Mouse (Mus musculus): ENCODE data around the gene Retnlb. TPM values are rescaled to one million over a fixed set of nuclear protein-coding genes. Genes with fewer than 3 reads are reported as not detected.

The Retnlb gene
- not detected in 2 replicates for polyA plus RNA-seq (2011; ENCODE audit: insufficient read depth, insufficient read length, low replicate concordance, missing spikeins)

- no peak for TF ChIP-seq POLR2A (IDR thresholded peaks at IDR 0.05; ENCODE audit: borderline replicate concordance, control insufficient read depth, low read depth, low read length)
- no peak for TF ChIP-seq CTCF (IDR thresholded peaks at IDR 0.05; ENCODE audit: control insufficient read depth, insufficient read depth, low read length)
- WGBS = 88% methylated on average over 2 of the region's 2 CpGs
- Histone ChIP-seq H3K27ac (ENCODE audit: control insufficient read depth, insufficient read depth, low read depth, low read length, poor library complexity) (no peak within 1 kb of the TSS), H3K4me3 (replicated peaks; ENCODE audit: control insufficient read depth, low read depth, low read length) (no peak within 1 kb of the TSS), H3K4me1 (ENCODE audit: control insufficient read depth, insufficient read depth, low read length) (peaks cover 2% of the 10 kb centered on the region; the same call in 1 of the 2 replicates)
Observed at GRCm38 (mm10) chr16:48816695-48817094, at the start of gene Retnlb. Gene Retnlb (plus strand): TSS chr16:48816856.

GRCm38 (mm10) chr16:48769183-48769582 lies 47.5 kb upstream of the Retnlb start:
- Histone ChIP-seq H3K4me3 (replicated peaks; ENCODE audit: control insufficient read depth, low read depth, low read length) (no peak overlapping the region), H3K4me1 (ENCODE audit: control insufficient read depth, insufficient read depth, low read length) (no peaks in the 10 kb centered on the region), H3K27ac (ENCODE audit: control insufficient read depth, insufficient read depth, low read depth, low read length, poor library complexity) (no peak overlapping the region)
- WGBS = 86% methylated on average over 3 of the region's 3 CpGs
- TF ChIP-seq CTCF (IDR thresholded peaks at IDR 0.05; ENCODE audit: control insufficient read depth, insufficient read depth, low read length) (no peak), POLR2A (IDR thresholded peaks at IDR 0.05; ENCODE audit: borderline replicate concordance, control insufficient read depth, low read depth, low read length) (no peak)

GRCm38 (mm10) chr16:48771971-48772445 lies 44.6 kb upstream of the Retnlb start, which contains the start of gene Trat1:
Gene Trat1 (minus strand): TSS chr16:48772021.
- 41% methylated on average over 3 of the region's 3 CpGs for WGBS
- H3K27ac ChIP-seq (ENCODE audit: control insufficient read depth, insufficient read depth, low read depth, low read length, poor library complexity) = no peak within 1 kb of the TSS
- TF ChIP-seq POLR2A (IDR thresholded peaks at IDR 0.05; ENCODE audit: borderline replicate concordance, control insufficient read depth, low read depth, low read length) (no peak), CTCF (IDR thresholded peaks at IDR 0.05; ENCODE audit: control insufficient read depth, insufficient read depth, low read length) (no peak)
- H3K4me3 ChIP-seq (replicated peaks; ENCODE audit: control insufficient read depth, low read depth, low read length) = no peak within 1 kb of the TSS
- H3K4me1 ChIP-seq (ENCODE audit: control insufficient read depth, insufficient read depth, low read length) = no peaks in the 10 kb centered on the region

- no peak overlapping the region for H3K4me3 ChIP-seq (replicated peaks; ENCODE audit: control insufficient read depth, low read depth, low read length)
- H3K4me1 ChIP-seq (ENCODE audit: control insufficient read depth, insufficient read depth, low read length) = no peaks in the 10 kb centered on the region
- H3K27ac ChIP-seq (ENCODE audit: control insufficient read depth, insufficient read depth, low read depth, low read length, poor library complexity) = no peak overlapping the region
- 62% methylated on average over 2 of the region's 2 CpGs for WGBS
- no peak for TF ChIP-seq CTCF (IDR thresholded peaks at IDR 0.05; ENCODE audit: control insufficient read depth, insufficient read depth, low read length)
Observed at GRCm38 (mm10) chr16:48777254-48777653, 39.4 kb upstream of the Retnlb start.

- no peak overlapping the region for H3K27ac ChIP-seq (ENCODE audit: control insufficient read depth, insufficient read depth, low read depth, low read length, poor library complexity)
- no peak for TF ChIP-seq CTCF (IDR thresholded peaks at IDR 0.05; ENCODE audit: control insufficient read depth, insufficient read depth, low read length)
- no peak for TF ChIP-seq POLR2A (IDR thresholded peaks at IDR 0.05; ENCODE audit: borderline replicate concordance, control insufficient read depth, low read depth, low read length)
- H3K4me3 ChIP-seq (replicated peaks; ENCODE audit: control insufficient read depth, low read depth, low read length) = no peak overlapping the region
- peaks cover 1% of the 10 kb centered on the region; the same call in 1 of the 2 replicates for H3K4me1 ChIP-seq (ENCODE audit: control insufficient read depth, insufficient read depth, low read length)
- WGBS = 2% methylated on average over 3 of the region's 3 CpGs
Observed at GRCm38 (mm10) chr16:48786258-48786657, 30.4 kb upstream of the Retnlb start.

GRCm38 (mm10) chr16:48788704-48789185 lies 27.9 kb upstream of the Retnlb start:
- H3K27ac ChIP-seq (ENCODE audit: control insufficient read depth, insufficient read depth, low read depth, low read length, poor library complexity) = no peak overlapping the region
- 3% methylated on average over 4 of the region's 4 CpGs for WGBS
- no peak for TF ChIP-seq POLR2A (IDR thresholded peaks at IDR 0.05; ENCODE audit: borderline replicate concordance, control insufficient read depth, low read depth, low read length)
- no peak for TF ChIP-seq CTCF (IDR thresholded peaks at IDR 0.05; ENCODE audit: control insufficient read depth, insufficient read depth, low read length)
- peaks cover 1% of the 10 kb centered on the region; the same call in 1 of the 2 replicates for H3K4me1 ChIP-seq (ENCODE audit: control insufficient read depth, insufficient read depth, low read length)
- no peak overlapping the region for H3K4me3 ChIP-seq (replicated peaks; ENCODE audit: control insufficient read depth, low read depth, low read length)

GRCm38 (mm10) chr16:48798285-48798684 lies 18.4 kb upstream of the Retnlb start:
- no peak overlapping the region for H3K4me3 ChIP-seq (replicated peaks; ENCODE audit: control insufficient read depth, low read depth, low read length)

GRCm38 (mm10) chr16:48799470-48799869 lies 17.2 kb upstream of the Retnlb start:
- H3K4me1 ChIP-seq (ENCODE audit: control insufficient read depth, insufficient read depth, low read length) = peaks cover 4% of the 10 kb centered on the region

More at GRCm38 (mm10) chr16:48798285-48798684, 18.4 kb upstream of the Retnlb start:
- no peak for TF ChIP-seq CTCF (IDR thresholded peaks at IDR 0.05; ENCODE audit: control insufficient read depth, insufficient read depth, low read length)
- TF ChIP-seq POLR2A (IDR thresholded peaks at IDR 0.05; ENCODE audit: borderline replicate concordance, control insufficient read depth, low read depth, low read length) = no peak
- WGBS = 40% methylated on average over 3 of the region's 3 CpGs
- Histone ChIP-seq H3K4me1 (ENCODE audit: control insufficient read depth, insufficient read depth, low read length) (peaks cover 4% of the 10 kb centered on the region), H3K27ac (ENCODE audit: control insufficient read depth, insufficient read depth, low read depth, low read length, poor library complexity) (no peak overlapping the region)

More at GRCm38 (mm10) chr16:48799470-48799869, 17.2 kb upstream of the Retnlb start:
- TF ChIP-seq POLR2A (IDR thresholded peaks at IDR 0.05; ENCODE audit: borderline replicate concordance, control insufficient read depth, low read depth, low read length) (no peak), CTCF (IDR thresholded peaks at IDR 0.05; ENCODE audit: control insufficient read depth, insufficient read depth, low read length) (no peak)
- 43% methylated on average over 3 of the region's 3 CpGs for WGBS
- Histone ChIP-seq H3K27ac (ENCODE audit: control insufficient read depth, insufficient read depth, low read depth, low read length, poor library complexity) (no peak overlapping the region), H3K4me3 (replicated peaks; ENCODE audit: control insufficient read depth, low read depth, low read length) (no peak overlapping the region)
